Mouse (Mus musculus): ENCODE measurements around the gene Ggt5. TPM values are rescaled to one million over a fixed set of nuclear protein-coding genes. Genes with fewer than 3 reads are reported as not detected.

The Ggt5 gene
- polyA plus RNA-seq, 1 experiment from 2014 or later: 3.5 TPM

- Histone ChIP-seq H3K27ac (no peak overlapping the region), H3K79me2 (ENCODE audit: inconsistent target) (no peaks in the 10 kb centered on the region), H3K36me3 (ENCODE audit: inconsistent target) (no peaks in the 10 kb centered on the region), H3K4me3 (ENCODE audit: inconsistent target) (no peak overlapping the region)
- WGBS (ENCODE audit: missing documents): 68% methylated on average over 6 of the region's 6 CpGs
Observed at GRCm38 (mm10) chr10:75625920-75626319, 36.8 kb downstream of the Ggt5 start.

- WGBS (ENCODE audit: missing documents): 76% methylated on average over 3 of the region's 3 CpGs
- H3K4me3 ChIP-seq (ENCODE audit: inconsistent target): no peak overlapping the region
Observed at GRCm38 (mm10) chr10:75626991-75627390, 37.9 kb downstream of the Ggt5 start.

GRCm38 (mm10) chr10:75627490-75627889 is 38.4 kb downstream of the Ggt5 start:
- WGBS (ENCODE audit: missing documents): 93% methylated on average over 3 of the region's 3 CpGs
- H3K79me2 ChIP-seq (ENCODE audit: inconsistent target): no peaks in the 10 kb centered on the region
- no peaks in the 10 kb centered on the region for H3K36me3 ChIP-seq (ENCODE audit: inconsistent target)
- no peak overlapping the region for H3K4me3 ChIP-seq (ENCODE audit: inconsistent target)
- no peak overlapping the region for H3K27ac ChIP-seq

More at GRCm38 (mm10) chr10:75626991-75627390, 37.9 kb downstream of the Ggt5 start:
- Histone ChIP-seq H3K36me3 (ENCODE audit: inconsistent target) (no peaks in the 10 kb centered on the region), H3K79me2 (ENCODE audit: inconsistent target) (no peaks in the 10 kb centered on the region), H3K27ac (no peak overlapping the region)

GRCm38 (mm10) chr10:75632633-75633032 is 43.5 kb downstream of the Ggt5 start:
- H3K4me3 ChIP-seq (ENCODE audit: inconsistent target): no peak overlapping the region
- no peaks in the 10 kb centered on the region for H3K79me2 ChIP-seq (ENCODE audit: inconsistent target)
- H3K36me3 ChIP-seq (ENCODE audit: inconsistent target): no peaks in the 10 kb centered on the region
- WGBS (ENCODE audit: missing documents): 86% methylated on average over 5 of the region's 5 CpGs
- no peak overlapping the region for H3K27ac ChIP-seq

GRCm38 (mm10) chr10:75633048-75633447 is 43.9 kb downstream of the Ggt5 start:
- Histone ChIP-seq H3K4me3 (ENCODE audit: inconsistent target) (no peak overlapping the region), H3K36me3 (ENCODE audit: inconsistent target) (no peaks in the 10 kb centered on the region), H3K27ac (no peak overlapping the region), H3K79me2 (ENCODE audit: inconsistent target) (no peaks in the 10 kb centered on the region)
- WGBS (ENCODE audit: missing documents): 91% methylated on average over 5 of the region's 5 CpGs

- no peak overlapping the region for H3K27ac ChIP-seq
- H3K36me3 ChIP-seq (ENCODE audit: inconsistent target): no peaks in the 10 kb centered on the region
- WGBS (ENCODE audit: missing documents): 77% methylated on average over 14 of the region's 14 CpGs
- H3K4me3 ChIP-seq (ENCODE audit: inconsistent target): no peak overlapping the region
- no peaks in the 10 kb centered on the region for H3K79me2 ChIP-seq (ENCODE audit: inconsistent target)
Observed at GRCm38 (mm10) chr10:75633576-75634139, 44.5 kb downstream of the Ggt5 start.

GRCm38 (mm10) chr10:75634610-75635009 is 45.5 kb downstream of the Ggt5 start:
- Histone ChIP-seq H3K27ac (no peak overlapping the region), H3K36me3 (ENCODE audit: inconsistent target) (no peaks in the 10 kb centered on the region), H3K4me3 (ENCODE audit: inconsistent target) (no peak overlapping the region), H3K79me2 (ENCODE audit: inconsistent target) (no peaks in the 10 kb centered on the region)
- WGBS (ENCODE audit: missing documents): 92% methylated on average over 8 of the region's 8 CpGs

- Histone ChIP-seq H3K4me3 (ENCODE audit: inconsistent target) (no peak overlapping the region), H3K79me2 (ENCODE audit: inconsistent target) (no peaks in the 10 kb centered on the region), H3K27ac (no peak overlapping the region), H3K36me3 (ENCODE audit: inconsistent target) (no peaks in the 10 kb centered on the region)
- WGBS (ENCODE audit: missing documents): 81% methylated on average over 12 of the region's 14 CpGs
Observed at GRCm38 (mm10) chr10:75635019-75635692, 46.0 kb downstream of the Ggt5 start.

- Histone ChIP-seq H3K4me3 (ENCODE audit: inconsistent target) (no peak overlapping the region), H3K27ac (no peak overlapping the region), H3K79me2 (ENCODE audit: inconsistent target) (no peaks in the 10 kb centered on the region), H3K36me3 (ENCODE audit: inconsistent target) (no peaks in the 10 kb centered on the region)
- 12% methylated on average over 9 of the region's 9 CpGs for WGBS (ENCODE audit: missing documents)
Observed at GRCm38 (mm10) chr10:75635693-75636055, 46.5 kb downstream of the Ggt5 start.

- WGBS (ENCODE audit: missing documents): 89% methylated on average over 10 of the region's 12 CpGs
- H3K79me2 ChIP-seq (ENCODE audit: inconsistent target): no peaks in the 10 kb centered on the region
- H3K4me3 ChIP-seq (ENCODE audit: inconsistent target): no peak overlapping the region
- no peaks in the 10 kb centered on the region for H3K36me3 ChIP-seq (ENCODE audit: inconsistent target)
- H3K27ac ChIP-seq: no peak overlapping the region
Observed at GRCm38 (mm10) chr10:75636084-75636786, 47.1 kb downstream of the Ggt5 start.

- Histone ChIP-seq H3K79me2 (ENCODE audit: inconsistent target) (no peaks in the 10 kb centered on the region), H3K36me3 (ENCODE audit: inconsistent target) (no peaks in the 10 kb centered on the region), H3K4me3 (ENCODE audit: inconsistent target) (no peak overlapping the region), H3K27ac (no peak overlapping the region)
- 83% methylated on average over 7 of the region's 11 CpGs for WGBS (ENCODE audit: missing documents)
Observed at GRCm38 (mm10) chr10:75637711-75638110, 48.6 kb downstream of the Ggt5 start.

- H3K27ac ChIP-seq: no peak overlapping the region
- 87% methylated on average over 7 of the region's 7 CpGs for WGBS (ENCODE audit: missing documents)
- H3K36me3 ChIP-seq (ENCODE audit: inconsistent target): peaks cover 10% of the 10 kb centered on the region; the same call in 1 of the 2 replicates
- no peaks in the 10 kb centered on the region for H3K79me2 ChIP-seq (ENCODE audit: inconsistent target)
- no peak overlapping the region for H3K4me3 ChIP-seq (ENCODE audit: inconsistent target)
Observed at GRCm38 (mm10) chr10:75641721-75642222, 52.6 kb downstream of the Ggt5 start.

GRCm38 (mm10) chr10:75642436-75642835 is 53.3 kb downstream of the Ggt5 start:
- no peak overlapping the region for H3K27ac ChIP-seq

GRCm38 (mm10) chr10:75642891-75643290 is 53.8 kb downstream of the Ggt5 start:
- Histone ChIP-seq H3K79me2 (ENCODE audit: inconsistent target) (no peaks in the 10 kb centered on the region), H3K27ac (no peak overlapping the region), H3K36me3 (ENCODE audit: inconsistent target) (peaks cover 20% of the 10 kb centered on the region; the same call in 1 of the 2 replicates), H3K4me3 (ENCODE audit: inconsistent target) (no peak overlapping the region)
- 72% methylated on average over 2 of the region's 2 CpGs for WGBS (ENCODE audit: missing documents)

More at GRCm38 (mm10) chr10:75642436-75642835, 53.3 kb downstream of the Ggt5 start:
- Histone ChIP-seq H3K79me2 (ENCODE audit: inconsistent target) (no peaks in the 10 kb centered on the region), H3K36me3 (ENCODE audit: inconsistent target) (peaks cover 16% of the 10 kb centered on the region; the same call in 1 of the 2 replicates), H3K4me3 (ENCODE audit: inconsistent target) (no peak overlapping the region)
- 93% methylated on average over 9 of the region's 9 CpGs for WGBS (ENCODE audit: missing documents)
